Mouse (Mus musculus) ES-E14 (cell line): ENCODE data around the gene Dcp1a. TPM values are rescaled to one million over a fixed set of nuclear protein-coding genes. Genes with fewer than 3 reads are reported as not detected.

ENCODE experiments used
- DNase-seq: peaks from one replicate; pipeline ENCODE4 v3.0.0-alpha.2; 2013; ENCODE audit warnings: low read depth, low spot score
- H3K27ac ChIP-seq: 2 replicates; pipeline ENCODE4 v1.5.1; 2012; ENCODE audit warnings: low read depth, mild to moderate bottlenecking, low read length, moderate library complexity, mixed read lengths; ENCODE audit not compliant: poor library complexity, insufficient read depth, severe bottlenecking
- H3K36me3 ChIP-seq: 2 replicates; pipeline ENCODE4 v1.6.1; 2012; ENCODE audit warnings: mild to moderate bottlenecking, low read length, moderate library complexity, mixed read lengths; ENCODE audit not compliant: control insufficient read depth, poor library complexity, insufficient read depth, severe bottlenecking
- H3K4me1 ChIP-seq, 2 experiments: fragments of 150-350 bp in 1 of 2; sonication (generic) in 1 of 2; 2 replicates each; pipeline ENCODE4 v1.6.1; 2012; ENCODE audit warnings: low read length in 2 of 2, mild to moderate bottlenecking in 1 of 2, mixed read lengths in 1 of 2; ENCODE audit not compliant: control insufficient read depth in 2 of 2, insufficient read depth in 2 of 2, poor library complexity in 1 of 2
- H3K4me3 ChIP-seq, 2 experiments: fragments of 150-350 bp in 1 of 2; sonication (generic) in 1 of 2; 2 replicates each; pipeline ENCODE4 v1.5.1; 2012; ENCODE audit warnings: low read length in 2 of 2, low read depth in 1 of 2, mild to moderate bottlenecking in 1 of 2, mixed read lengths in 1 of 2; ENCODE audit not compliant: insufficient read depth in 1 of 2, poor library complexity in 1 of 2, severe bottlenecking in 1 of 2
- H3K9ac ChIP-seq: 2 replicates; pipeline ENCODE4 v1.6.1; 2012; ENCODE audit warnings: low read depth, mild to moderate bottlenecking, low read length, mixed read lengths; ENCODE audit not compliant: poor library complexity, insufficient read depth, severe bottlenecking
- H3K9me3 ChIP-seq: fragments of 150-350 bp; sonication (generic); 2 replicates; pipeline ENCODE4 v1.6.1; 2012; ENCODE audit warnings: low read depth, mild to moderate bottlenecking, low read length; ENCODE audit not compliant: control insufficient read depth, insufficient read depth
- CHD2 ChIP-seq: IDR thresholded peaks from 2 replicates; pipeline ENCODE4 v1.6.1; 2014; ENCODE audit warnings: mild to moderate bottlenecking, low read depth, low read length, inconsistent platforms
- HCFC1 ChIP-seq: IDR thresholded peaks from 2 replicates; pipeline ENCODE4 v1.6.1; 2012; ENCODE audit warnings: low read length, inconsistent platforms, borderline replicate concordance; ENCODE audit not compliant: insufficient read depth
- MAFK ChIP-seq: IDR thresholded peaks from 2 replicates; pipeline ENCODE4 v1.6.1; 2014; ENCODE audit warnings: mild to moderate bottlenecking, low read depth, low read length, inconsistent platforms; ENCODE audit not compliant: insufficient read depth
- ZC3H11A ChIP-seq: IDR thresholded peaks from 2 replicates; pipeline ENCODE4 v1.6.1; 2012; ENCODE audit warnings: low read depth, mild to moderate bottlenecking, inconsistent platforms, low read length, borderline replicate concordance
- ZNF384 ChIP-seq: IDR thresholded peaks from 2 replicates; pipeline ENCODE4 v1.6.1; 2012; ENCODE audit warnings: low read depth, low read length, inconsistent platforms
- in situ Hi-C, 2 experiments: fragments of 600-800 bp; cut with MboI; formaldehyde crosslinking; loops; one replicate each; pipeline ENCODE4 v1.15.1; 2025; ENCODE audit warnings: low sequenced_read_pairs in 2 of 2, inconsistent platforms in 1 of 2; ENCODE audit not compliant: unreplicated experiment in 2 of 2
- total RNA-seq: library from RNA; depleted of rRNA; stranded (reverse); fragments of 300-350 nt; gene quantifications from 2 replicates; pipeline ENCODE4 v1.2.3, GENCODE M21; 2012

Dcp1a gene
- total RNA-seq, 1 experiment, result 27.8 TPM

- peaks cover 70% of the 10 kb centered on the region for H3K36me3 ChIP-seq
- no peak overlapping the region for H3K9ac ChIP-seq
- no peak overlapping the region for H3K4me3 ChIP-seq
- H3K4me1 ChIP-seq, result peaks cover 4 to 16% of the 10 kb centered on the region in 2 experiments; a peak in 2 of 4 replicates
- H3K27ac ChIP-seq, result no peak overlapping the region
- in situ Hi-C loops, result no loop called here
- TF ChIP-seq ZNF384, result no peak
- TF ChIP-seq ZC3H11A, result no peak
- no peak for TF ChIP-seq MAFK
- no peak for TF ChIP-seq CHD2
- TF ChIP-seq HCFC1, result no peak
- no peak for DNase-seq
- no peaks in the 10 kb centered on the region for H3K9me3 ChIP-seq
Measured at GRCm38 (mm10) chr14:30566317-30566716, 87.0 kb downstream of the Dcp1a start.

- Histone ChIP-seq H3K36me3 (peaks cover 82% of the 10 kb centered on the region), H3K4me1 (peaks cover 4 to 16% of the 10 kb centered on the region in 2 experiments; a peak in 2 of 4 replicates), H3K4me3 (no peak overlapping the region), H3K27ac (no peak overlapping the region), H3K9me3 (no peaks in the 10 kb centered on the region), H3K9ac (no peak overlapping the region)
- in situ Hi-C loops, result no loop called here
- no peak for DNase-seq
- TF ChIP-seq ZNF384 (no peak), CHD2 (no peak), ZC3H11A (no peak), MAFK (no peak)
Measured at GRCm38 (mm10) chr14:30568016-30568415, 88.7 kb downstream of the Dcp1a start.

- Histone ChIP-seq H3K4me1 (peaks cover 0 to 12% of the 10 kb centered on the region in 2 experiments; a peak in 2 of 4 replicates), H3K9me3 (no peaks in the 10 kb centered on the region), H3K27ac (no peak overlapping the region), H3K4me3 (no peak overlapping the region), H3K9ac (no peak overlapping the region), H3K36me3 (peaks cover 89% of the 10 kb centered on the region)
- no peak for TF ChIP-seq MAFK
- TF ChIP-seq ZNF384, result no peak
- TF ChIP-seq HCFC1, result no peak
- no peak for TF ChIP-seq CHD2
- no peak for TF ChIP-seq ZC3H11A
- no peak for DNase-seq
- in situ Hi-C loops, result no loop called here
Measured at GRCm38 (mm10) chr14:30570303-30570702, 91.0 kb downstream of the Dcp1a start.

GRCm38 (mm10) chr14:30572253-30572652 lies 92.9 kb downstream of the Dcp1a start:
- no peak for TF ChIP-seq MAFK
- no peak for TF ChIP-seq ZNF384
- no peak for TF ChIP-seq HCFC1
- no peak for TF ChIP-seq ZC3H11A
- TF ChIP-seq CHD2, result no peak
- Histone ChIP-seq H3K36me3 (peaks cover 78% of the 10 kb centered on the region), H3K9ac (no peak overlapping the region), H3K4me3 (no peak overlapping the region), H3K9me3 (no peaks in the 10 kb centered on the region), H3K27ac (no peak overlapping the region), H3K4me1 (peaks cover 0 to 16% of the 10 kb centered on the region in 2 experiments; a peak in 2 of 4 replicates)
- in situ Hi-C loops, result no loop called here
- no peak for DNase-seq

GRCm38 (mm10) chr14:30573235-30573634 lies 93.9 kb downstream of the Dcp1a start:
- H3K9ac ChIP-seq, result no peak overlapping the region
- H3K27ac ChIP-seq, result no peak overlapping the region
- H3K4me1 ChIP-seq, result peaks cover 0 to 16% of the 10 kb centered on the region in 2 experiments; a peak in 2 of 4 replicates
- H3K4me3 ChIP-seq, result no peak overlapping the region
- H3K9me3 ChIP-seq, result no peaks in the 10 kb centered on the region
- in situ Hi-C loops, result no loop called here
- no peak for TF ChIP-seq ZC3H11A
- no peak for TF ChIP-seq HCFC1
- TF ChIP-seq ZNF384, result no peak
- TF ChIP-seq MAFK, result no peak
- no peak for TF ChIP-seq CHD2
- DNase-seq, result no peak
- H3K36me3 ChIP-seq, result peaks cover 70% of the 10 kb centered on the region
